Mouse (Mus musculus) thymus, postnatal 10 days (tissue): Measurements from ENCODE around the gene Lrrc10.
"Not testable (repeated sequence)": the region's sequence is repeated elsewhere in the genome, so short reads cannot be mapped to it uniquely, and the experiment has no call there.

Experiments
- DNase-seq, 2 experiments: peaks; one replicate each; pipeline ENCODE4 v3.0.0; 2021; ENCODE audit warnings: low spot score in 2 of 2

Gene Lrrc10

GRCm38 (mm10) chr10:117045175-117046056, at the start of gene Lrrc10:
Gene Lrrc10, plus strand, starts transcription at chr10:117045341.
- no peak for DNase-seq

DNA sequence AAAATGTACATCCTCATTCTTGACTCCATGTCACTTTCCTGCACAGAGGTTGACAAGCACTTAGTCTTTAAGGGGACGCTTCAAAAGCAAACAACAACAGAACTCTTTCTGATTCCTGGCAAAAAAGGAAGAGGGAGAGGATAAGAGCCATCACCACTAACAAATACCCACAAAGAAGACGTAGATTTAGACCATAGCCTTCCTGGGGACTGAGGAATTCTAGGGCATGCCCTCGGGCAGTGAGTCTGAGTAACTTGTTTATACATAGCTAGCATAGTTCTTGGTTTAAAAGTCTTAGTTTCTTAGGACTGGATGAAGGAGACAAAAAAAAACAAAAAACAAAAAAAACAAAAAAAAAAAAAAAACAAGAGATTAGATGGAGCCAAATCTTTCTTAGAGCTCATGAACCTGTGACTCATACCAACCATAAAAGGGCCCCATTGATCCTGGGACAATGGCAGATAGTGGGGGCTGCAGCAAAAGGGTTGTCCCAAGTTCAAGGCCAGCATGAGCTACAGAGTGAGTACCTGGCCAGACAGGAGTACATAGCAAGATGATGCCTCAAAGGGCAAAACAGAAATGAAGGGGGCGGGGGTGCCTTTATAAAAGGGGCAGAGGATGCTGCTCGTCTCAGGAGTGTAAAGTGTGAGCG, 49.4 kb upstream of the Lrrc10 start:
- no peak for DNase-seq

- DNase-seq, result no peak
Observed at GRCm38 (mm10) chr10:116996236-116996600, 48.9 kb upstream of the Lrrc10 start.

GRCm38 (mm10) chr10:116998716-116999455, 46.3 kb upstream of the Lrrc10 start:
- no peak for DNase-seq

DNA sequence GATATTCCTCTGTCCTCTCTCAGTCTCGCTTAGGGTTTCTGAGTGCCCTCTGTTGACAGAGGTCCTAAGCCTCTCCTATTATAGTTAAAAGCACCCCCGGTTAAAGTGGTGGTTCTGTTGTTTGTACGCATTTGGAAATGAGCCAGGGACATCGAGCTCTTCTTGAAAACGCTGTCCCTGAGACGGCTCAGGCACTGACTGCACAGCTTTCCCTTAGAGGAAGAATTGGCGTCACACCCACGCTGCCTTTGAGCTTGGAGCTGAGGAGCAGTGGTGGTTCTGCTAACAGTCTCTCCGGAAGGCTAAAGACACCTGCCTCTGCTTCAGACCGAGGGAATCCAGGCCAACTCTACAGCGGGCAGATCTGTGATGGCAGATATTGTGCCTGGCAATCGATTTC, 44.2 kb upstream of the Lrrc10 start:
- no peak for DNase-seq

DNA sequence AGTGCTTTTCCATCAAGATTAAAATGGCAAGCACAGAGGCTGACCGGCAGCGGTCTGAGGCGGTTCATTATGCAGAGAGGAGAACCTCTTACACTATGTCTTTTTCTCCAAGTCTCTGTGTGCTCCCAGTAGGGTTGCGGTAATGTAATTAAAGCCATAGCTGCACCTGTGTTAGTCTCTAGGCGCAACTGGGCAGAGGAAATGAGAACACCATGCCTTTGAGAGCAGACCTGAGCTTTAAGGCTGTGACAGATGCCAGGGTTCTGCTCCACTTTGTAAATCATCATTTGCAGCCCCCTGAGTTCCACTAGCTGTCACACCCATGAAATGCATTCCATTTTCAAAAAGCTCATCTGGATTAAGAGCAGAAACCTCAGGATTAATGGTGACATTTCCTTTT, 40.4 kb upstream of the Lrrc10 start:
- DNase-seq, result no peak

DNA sequence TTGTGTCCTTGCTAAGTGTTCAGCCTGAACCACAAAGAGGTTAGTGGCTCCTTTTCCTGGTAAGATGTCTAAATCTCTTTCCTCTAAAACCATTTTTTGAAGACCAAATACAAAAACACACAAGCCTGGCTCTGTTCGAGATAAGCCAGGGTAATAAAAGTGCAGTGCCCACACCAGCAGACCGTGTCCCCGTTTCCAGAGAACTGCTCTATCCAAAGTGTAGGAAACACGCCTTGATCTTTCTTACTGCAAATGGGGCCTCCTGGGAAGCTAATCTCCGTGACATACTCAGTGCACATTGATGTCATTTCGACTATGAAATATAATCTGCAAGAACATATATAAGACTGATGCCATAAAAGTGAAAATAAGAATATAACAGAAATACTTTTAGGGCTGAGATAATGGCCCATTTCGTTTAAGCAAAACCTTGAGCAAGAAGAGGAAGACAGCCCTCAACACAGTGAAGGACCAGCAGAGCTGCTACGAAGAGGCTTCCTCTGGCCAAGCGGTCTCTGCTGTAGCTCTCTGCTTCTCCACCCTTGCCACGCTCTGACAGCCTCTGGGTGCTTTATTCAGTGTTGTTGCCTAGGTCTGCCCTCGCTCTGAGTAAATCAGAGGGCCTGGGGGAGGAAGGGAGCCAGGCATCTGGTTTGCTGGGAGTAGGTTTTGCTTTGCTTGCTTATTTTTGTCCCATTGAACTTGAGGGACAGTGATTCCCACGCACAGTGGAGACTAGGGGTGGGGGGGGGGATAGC, 39.3 kb upstream of the Lrrc10 start:
- no peak for DNase-seq

DNA sequence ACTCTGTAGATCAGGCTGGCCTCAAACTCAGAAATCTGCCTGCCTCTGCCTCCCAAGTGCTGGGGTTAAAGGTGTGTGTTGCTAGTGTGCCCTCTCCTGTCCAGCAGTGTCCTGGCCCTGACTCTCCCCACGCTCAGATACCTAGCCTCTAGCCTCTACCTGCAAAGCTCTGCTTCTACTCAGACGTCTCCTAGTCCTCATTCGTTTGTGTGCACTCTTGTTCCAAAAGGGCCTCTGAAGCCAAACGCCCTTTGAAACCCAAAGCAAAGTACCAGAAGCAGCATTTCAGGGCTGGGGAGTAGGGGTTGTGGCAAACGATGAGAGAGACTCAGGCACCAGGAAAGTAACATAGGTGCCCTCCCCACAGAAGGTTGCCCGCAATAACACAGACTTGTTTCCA, 35.5 kb upstream of the Lrrc10 start:
- DNase-seq, result no peak

DNA sequence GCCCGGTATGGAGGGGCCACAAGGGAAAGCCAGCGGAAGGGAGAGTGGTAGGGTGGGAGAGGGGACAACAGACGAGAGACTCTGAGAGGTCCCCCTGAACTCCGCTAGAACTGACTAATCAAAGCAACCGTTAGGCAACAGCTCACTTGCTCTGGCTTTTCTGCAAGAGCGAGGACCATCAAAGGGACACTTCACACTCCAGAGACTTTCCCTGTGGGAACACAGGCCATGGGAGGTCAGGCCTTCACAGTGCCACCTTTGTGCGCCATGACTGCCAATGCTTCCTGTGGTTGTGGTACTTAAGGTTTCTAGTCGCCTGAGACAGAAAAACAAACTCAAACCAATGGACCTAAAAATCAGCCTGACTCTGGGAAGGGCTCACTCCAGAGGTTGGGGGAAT, 34.1 kb upstream of the Lrrc10 start:
- no peak for DNase-seq

DNA sequence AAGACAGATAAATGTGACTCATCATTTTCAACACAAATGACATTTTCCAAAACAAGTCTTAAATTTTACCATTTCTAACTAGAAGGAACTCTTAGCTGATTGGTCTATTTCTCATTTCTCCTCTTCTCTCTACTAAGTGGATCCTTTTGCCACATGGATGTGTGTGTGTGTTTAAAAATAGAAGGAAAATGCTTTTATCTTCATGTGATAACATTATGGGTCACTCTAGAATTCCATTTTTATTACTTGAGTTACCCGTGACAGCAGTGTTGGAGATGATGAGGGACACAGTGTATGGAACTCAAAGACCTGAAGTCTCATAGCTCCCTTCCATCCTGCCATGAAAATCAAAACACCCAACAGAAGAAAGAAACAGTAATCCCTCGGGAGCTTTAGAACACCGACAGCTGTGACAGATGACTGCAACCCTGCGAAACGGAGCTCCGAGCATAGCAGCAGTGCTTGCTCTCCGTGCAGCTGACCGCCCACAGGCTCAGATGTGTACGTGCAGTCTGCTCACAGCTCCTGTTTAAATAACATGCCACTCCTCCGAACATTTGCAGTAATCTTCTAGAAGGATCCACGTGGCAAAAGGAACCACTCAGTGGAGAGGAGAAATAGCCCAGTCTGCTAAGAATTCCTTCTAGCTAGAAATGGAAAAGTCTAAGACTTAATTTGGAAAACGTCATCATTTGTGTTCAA, 31.3 kb upstream of the Lrrc10 start:
- no peak for DNase-seq

DNA sequence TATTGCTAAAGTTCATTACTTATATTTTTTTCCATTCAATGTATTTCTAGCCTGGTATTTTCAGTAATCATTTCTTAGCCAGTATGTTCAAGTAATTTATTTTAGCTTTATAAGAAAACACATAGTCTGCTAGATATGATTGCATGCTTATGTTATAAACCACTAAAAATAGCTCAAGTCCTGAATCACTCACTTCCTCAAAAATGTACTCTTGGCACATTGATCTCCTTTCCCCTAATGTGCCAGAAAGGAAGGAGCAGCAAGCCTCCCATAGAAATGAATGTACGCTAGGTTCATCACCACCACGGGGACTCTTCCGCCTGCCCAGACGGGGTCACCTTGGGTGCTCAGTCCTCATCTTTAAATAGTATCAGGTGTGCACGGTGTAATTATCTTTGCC, 30.6 kb upstream of the Lrrc10 start:
- no peak for DNase-seq

- no peak for DNase-seq
Observed at GRCm38 (mm10) chr10:117018281-117018840, 26.8 kb upstream of the Lrrc10 start.

- DNase-seq, result no peak
Observed at GRCm38 (mm10) chr10:117021020-117021754, 24.0 kb upstream of the Lrrc10 start.

- DNase-seq, result no peak
Observed at GRCm38 (mm10) chr10:117023693-117024092, 21.4 kb upstream of the Lrrc10 start.

DNA sequence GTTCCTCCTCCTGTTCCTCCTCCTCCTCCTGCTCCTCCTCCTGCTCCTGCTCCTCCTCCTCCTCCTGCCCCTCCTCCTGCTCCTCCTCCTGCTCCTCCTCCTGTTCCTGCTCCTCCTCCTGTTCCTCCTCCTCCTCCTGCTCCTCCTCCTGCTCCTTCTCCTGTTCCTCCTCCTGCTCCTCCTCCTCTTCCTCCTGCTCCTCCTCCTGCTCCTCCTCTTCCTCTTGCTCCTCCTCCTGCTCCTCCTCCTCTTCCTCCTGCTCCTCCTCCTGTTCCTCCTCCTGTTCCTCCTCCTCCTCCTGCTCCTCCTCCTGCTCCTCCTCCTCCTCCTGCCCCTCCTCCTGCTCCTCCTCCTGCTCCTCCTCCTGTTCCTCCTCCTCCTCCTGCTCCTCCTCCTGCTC, 19.4 kb upstream of the Lrrc10 start:
- not testable (repeated sequence) for DNase-seq

- DNase-seq, result no peak
Observed at GRCm38 (mm10) chr10:117026176-117026575, 19.0 kb upstream of the Lrrc10 start.

- no peak for DNase-seq
Observed at GRCm38 (mm10) chr10:117031160-117031559, 14.0 kb upstream of the Lrrc10 start.

DNA sequence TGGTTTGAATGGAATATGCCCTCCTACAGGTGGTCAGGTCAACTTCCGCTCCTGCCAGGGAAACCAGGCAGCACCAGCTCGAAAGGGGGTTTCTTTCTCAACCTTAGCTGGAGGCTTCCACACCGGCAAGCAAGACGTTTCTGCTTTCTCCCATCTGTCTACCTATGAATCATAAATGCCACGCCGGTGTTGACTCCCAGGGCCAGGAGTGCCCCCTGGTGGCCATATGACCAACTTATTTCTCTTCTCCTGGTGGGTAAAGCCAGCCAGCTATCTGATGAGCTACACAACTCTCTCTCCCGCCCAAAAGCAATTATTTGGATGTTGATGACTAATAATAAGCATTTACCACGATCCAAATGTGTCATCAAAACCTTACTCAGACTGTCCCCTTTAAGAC, 11.4 kb upstream of the Lrrc10 start:
- DNase-seq, result peak; percentile 49 to 81

- DNase-seq, result no peak
Observed at GRCm38 (mm10) chr10:117040355-117040754, 4.8 kb upstream of the Lrrc10 start.

DNA sequence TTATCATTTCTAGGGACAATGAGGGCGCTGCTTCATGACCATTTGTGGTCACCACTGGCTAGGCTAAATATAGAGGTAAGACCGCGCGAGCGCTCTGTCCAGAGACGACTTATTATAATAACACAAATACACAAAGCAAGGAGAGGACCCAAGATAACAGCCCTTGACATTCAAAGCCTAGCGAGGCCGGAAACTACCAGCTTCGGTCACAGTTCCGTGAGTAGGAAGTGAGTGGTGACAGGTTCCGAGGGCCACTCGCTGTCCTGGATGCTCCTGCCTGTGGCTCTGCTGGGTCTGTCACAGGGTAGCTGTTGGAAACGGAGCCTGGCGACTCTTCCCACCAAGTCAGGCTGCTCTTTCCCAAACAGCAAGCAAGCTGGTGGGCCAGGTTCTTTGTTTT, 2.8 kb upstream of the Lrrc10 start:
- DNase-seq, result no peak
